Mouse (Mus musculus) hematopoietic stem cell, adult 5-6 weeks (primary cell): ENCODE measurements at regions not wholly inside any gene's neighbourhood (a gene's known extent, or its start where the extent isn't known, plus 50 kb on each side); places are given as distances from the start of the nearest gene placed in this dataset.

ENCODE experiments used
- ATAC-seq, 2 experiments: fragments of 125-278 bp in 1 of 2; replicated peaks in 1 of 2; 2 replicates each; pipeline ENCODE4 v1.8.0; 2016 to 2017; ENCODE audit warnings: inconsistent platforms in 2 of 2, mild to moderate bottlenecking in 2 of 2, moderate number of reproducible peaks in 2 of 2, low read depth in 1 of 2, moderate TSS enrichment in 1 of 2; ENCODE audit not compliant: low FRiP score in 2 of 2, poor library complexity in 2 of 2, severe bottlenecking in 2 of 2, insufficient read depth in 1 of 2, low TSS enrichment in 1 of 2

GRCm38 (mm10) chr15:50246418-50247186 is 3638.1 kb upstream of the Gm7489 start:
- ATAC-seq: no peak

GRCm38 (mm10) chr15:50260057-50260456 is 3624.6 kb upstream of the Gm7489 start:
- ATAC-seq: peak; percentile 87 to 90

- peak; percentile 68 to 75; a peak in 2 of 4 replicates for ATAC-seq
Observed at GRCm38 (mm10) chr15:50261245-50261872, 3623.3 kb upstream of the Gm7489 start.

- ATAC-seq: no peak
Observed at GRCm38 (mm10) chr15:50267542-50267941, 3617.2 kb upstream of the Gm7489 start.

GRCm38 (mm10) chr15:50271646-50272045 is 3613.1 kb upstream of the Gm7489 start:
- ATAC-seq: no peak

- ATAC-seq: no peak
Observed at GRCm38 (mm10) chr15:50282576-50282975, 3602.1 kb upstream of the Gm7489 start.

GRCm38 (mm10) chr15:50283491-50283890 is 3601.2 kb upstream of the Gm7489 start:
- no peak for ATAC-seq

GRCm38 (mm10) chr15:50301831-50302230 is 3582.9 kb upstream of the Gm7489 start:
- no peak for ATAC-seq

GRCm38 (mm10) chr15:50304085-50304484 is 3580.6 kb upstream of the Gm7489 start:
- ATAC-seq: no peak

- 0 out of 4 replicates have a peak, but pooled peaks of 1 of the 2 experiments have one; percentile 65 for ATAC-seq
Observed at GRCm38 (mm10) chr15:50320796-50321195, 3563.9 kb upstream of the Gm7489 start.

- no peak for ATAC-seq
Observed at GRCm38 (mm10) chr15:50345536-50345935, 3539.2 kb upstream of the Gm7489 start.

GRCm38 (mm10) chr15:50346953-50347352 is 3537.8 kb upstream of the Gm7489 start:
- ATAC-seq: no peak

GRCm38 (mm10) chr15:50360033-50360988 is 3524.4 kb upstream of the Gm7489 start:
- no peak for ATAC-seq

- peak; percentile 84 to 85 for ATAC-seq
Observed at GRCm38 (mm10) chr15:50361334-50361733, 3523.4 kb upstream of the Gm7489 start.

- ATAC-seq: peak; percentile 81 to 94
Observed at GRCm38 (mm10) chr15:50361751-50362507, 3522.8 kb upstream of the Gm7489 start.

- 0 out of 4 replicates have a peak, but pooled peaks have one; percentile 19 to 37 for ATAC-seq
Observed at GRCm38 (mm10) chr15:50400006-50400781, 3484.5 kb upstream of the Gm7489 start.
